Mouse (Mus musculus) heart, postnatal 0 days (tissue): Measurements from ENCODE around the gene Zfyve9.

Source experiments
- CTCF ChIP-seq: IDR thresholded peaks from 2 replicates; pipeline ENCODE4 v1.5.1; 2016; ENCODE audit warnings: antibody characterized with exemption, control low read depth, low read depth
- EP300 ChIP-seq: IDR thresholded peaks from 2 replicates; pipeline ENCODE4 v1.6.1; 2016; ENCODE audit warnings: antibody characterized with exemption, low read depth

DNA sequence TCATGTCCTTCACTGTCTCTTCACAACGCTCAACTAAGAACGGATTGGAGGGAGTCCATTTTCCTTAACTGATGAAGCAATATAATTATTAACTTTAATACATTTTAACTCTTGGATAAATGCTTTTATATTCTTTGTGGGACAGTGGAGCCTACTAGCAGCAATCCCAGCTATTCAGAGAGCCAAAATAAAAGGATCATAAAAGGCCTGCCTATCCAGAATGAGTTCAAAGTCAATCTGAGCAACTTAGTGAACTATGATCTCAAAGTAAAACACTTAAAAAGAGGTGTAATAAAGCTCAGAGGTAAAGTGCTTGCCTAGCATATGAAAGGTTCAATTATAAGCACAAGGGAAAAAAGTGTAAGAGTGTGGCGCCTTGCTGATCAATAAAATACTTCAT is 21.0 kb downstream of the Zfyve9 start:
- no peak for TF ChIP-seq CTCF
- no peak for TF ChIP-seq EP300
